Mouse (Mus musculus) kidney, adult 2 months (tissue): ENCODE measurements around the gene Rassf2.

Experiments used
- CTCF ChIP-seq: fragments of 200-500 bp; conservative IDR thresholded peaks from 2 replicates; pipeline ENCODE4 v1.5.1; 2011; ENCODE audit warnings: low read depth, mild to moderate bottlenecking, control low read depth, low read length, moderate library complexity, mixed read lengths; ENCODE audit not compliant: insufficient read depth, insufficient read length
- POLR2A ChIP-seq: fragments of 200-500 bp; IDR thresholded peaks from one replicate; pipeline ENCODE4 v1.6.1; 2011; ENCODE audit warnings: low read depth, low read length, control low read depth

- no peak for TF ChIP-seq POLR2A
- TF ChIP-seq CTCF, result no peak
Observed at GRCm38 (mm10) chr2:131940506-131940905, 89.6 kb downstream of the Rassf2 start.
